In genomic region chr6:65542913-65543312, GRCm38 (mm10) we compare ENCODE assay signal across 28 mouse cellular contexts. TPM values are rescaled to one million over a fixed set of nuclear protein-coding genes. Genes with fewer than 3 reads are reported as not detected.
DNase-seq lines count a peak whose midpoint lies in the region; ATAC-seq and TF ChIP-seq lines count a peak whose summit lies in the region.
"Had no signal": no experiment of that assay in that cellular context is flagged by ENCODE, and none has a peak within 500 bp of the region (broad histone marks: within the 10 kb centered on the region; RNA-seq: fewer than 3 reads in every experiment).

No protein-coding gene starts in this region.

- no peaks in the 10 kb centered on the region for H3K27me3 ChIP-seq in forebrain, embryonic 13.5 days
- no peaks in the 10 kb centered on the region for H3K27me3 ChIP-seq in forebrain, embryonic 12.5 days
- H3K27me3 ChIP-seq in lung, embryonic 14.5 days (ENCODE audit: insufficient read depth, low read length) = no peaks in the 10 kb centered on the region
- H3K27me3 ChIP-seq in forebrain, embryonic 16.5 days (replicated peaks; ENCODE audit: control insufficient read depth, insufficient read depth, low read length) = no peaks in the 10 kb centered on the region
- H3K27me3 ChIP-seq in limb, embryonic 15.5 days = no peaks in the 10 kb centered on the region
- H3K27me3 ChIP-seq: liver, embryonic 12.5 days; stomach, embryonic 15.5 days had no signal

- no peaks in the 10 kb centered on the region for H3K36me3 ChIP-seq in forebrain, embryonic 13.5 days (ENCODE audit: poor library complexity, severe bottlenecking)
- H3K36me3 ChIP-seq in forebrain, embryonic 12.5 days (replicated peaks) = no peaks in the 10 kb centered on the region
- H3K36me3 ChIP-seq in lung, embryonic 14.5 days (ENCODE audit: insufficient read depth) = no peaks in the 10 kb centered on the region
- H3K36me3 ChIP-seq in forebrain, embryonic 16.5 days (ENCODE audit: control insufficient read depth, insufficient read depth) = no peaks in the 10 kb centered on the region
- H3K36me3 ChIP-seq in limb, embryonic 15.5 days = no peaks in the 10 kb centered on the region
- H3K36me3 ChIP-seq: hindbrain, embryonic 10.5 days; liver, embryonic 12.5 days; midbrain, embryonic 10.5 days; stomach, embryonic 15.5 days had no signal

- TF ChIP-seq CTCF in lung, embryonic 14.5 days (IDR thresholded peaks at IDR 0.05; ENCODE audit: low read depth) = no peak
- no peak for TF ChIP-seq CTCF in lung, adult 2 months (IDR thresholded peaks at IDR 0.05; ENCODE audit: insufficient read depth, low read length)

- no peak overlapping the region for H3K4me2 ChIP-seq in forebrain, embryonic 13.5 days
- H3K4me2 ChIP-seq in forebrain, embryonic 12.5 days = no peak overlapping the region
- H3K4me2 ChIP-seq in lung, embryonic 14.5 days = no peak overlapping the region
- H3K4me2 ChIP-seq in forebrain, embryonic 16.5 days (ENCODE audit: low read length) = no peak overlapping the region
- H3K4me2 ChIP-seq in limb, embryonic 15.5 days = no peak overlapping the region
- H3K4me2 ChIP-seq: heart, embryonic 11.5 days; liver, embryonic 12.5 days; stomach, embryonic 15.5 days had no signal

- WGBS in forebrain, embryonic 13.5 days = 30% methylated on average over 1 of the region's 1 CpGs
- WGBS in forebrain, embryonic 12.5 days = 20% methylated on average over 1 of the region's 1 CpGs
- WGBS in lung, embryonic 14.5 days = 22% methylated on average over 1 of the region's 1 CpGs
- 42% methylated on average over 1 of the region's 1 CpGs for WGBS in lung, adult 2 months
- 14% methylated on average over 1 of the region's 1 CpGs for WGBS in forebrain, embryonic 16.5 days
- WGBS in limb, embryonic 15.5 days = 13% methylated on average over 1 of the region's 1 CpGs

- H3K9ac ChIP-seq in forebrain, embryonic 13.5 days = no peak overlapping the region
- no peak overlapping the region for H3K9ac ChIP-seq in forebrain, embryonic 12.5 days
- H3K9ac ChIP-seq in lung, embryonic 14.5 days = no peak overlapping the region
- H3K9ac ChIP-seq in forebrain, embryonic 16.5 days (replicated peaks; ENCODE audit: low read depth, low read length) = no peak overlapping the region
- no peak overlapping the region for H3K9ac ChIP-seq in limb, embryonic 15.5 days
- H3K9ac ChIP-seq: liver, embryonic 12.5 days; stomach, embryonic 15.5 days had no signal

- no peak overlapping the region for H3K4me3 ChIP-seq in forebrain, embryonic 13.5 days
- no peak overlapping the region for H3K4me3 ChIP-seq in forebrain, embryonic 12.5 days (replicated peaks)
- H3K4me3 ChIP-seq in lung, embryonic 14.5 days (ENCODE audit: low read depth, low read length) = no peak overlapping the region
- H3K4me3 ChIP-seq in lung, adult 2 months (replicated peaks; ENCODE audit: extremely low read depth, low read depth, low read length) = no peak overlapping the region
- no peak overlapping the region for H3K4me3 ChIP-seq in forebrain, embryonic 16.5 days (replicated peaks; ENCODE audit: low read length)
- no peak overlapping the region for H3K4me3 ChIP-seq in limb, embryonic 15.5 days
- H3K4me3 ChIP-seq: hindbrain, embryonic 10.5 days; left cerebral cortex, adult 2 months; liver, embryonic 12.5 days; midbrain, embryonic 10.5 days; stomach, embryonic 15.5 days had no signal

- no peak overlapping the region for H3K27ac ChIP-seq in forebrain, embryonic 13.5 days
- no peak overlapping the region for H3K27ac ChIP-seq in forebrain, embryonic 12.5 days
- H3K27ac ChIP-seq in lung, embryonic 14.5 days (ENCODE audit: low read depth) = no peak overlapping the region
- H3K27ac ChIP-seq in forebrain, embryonic 16.5 days (ENCODE audit: low read length) = no peak overlapping the region
- no peak overlapping the region for H3K27ac ChIP-seq in limb, embryonic 15.5 days
- H3K27ac ChIP-seq: hindbrain, embryonic 10.5 days; liver, embryonic 12.5 days; midbrain, embryonic 10.5 days; stomach, embryonic 15.5 days had no signal

- peak; percentile 38; the same call in 1 of the 2 replicates for ATAC-seq in forebrain, embryonic 13.5 days
- no peak for ATAC-seq in forebrain, embryonic 12.5 days (ENCODE audit: low FRiP score)
- ATAC-seq in lung, embryonic 14.5 days (ENCODE audit: insufficient read depth) = peak; percentile 83
- peak; percentile 64 for ATAC-seq in forebrain, embryonic 16.5 days
- ATAC-seq in limb, embryonic 15.5 days (ENCODE audit: insufficient number of reproducible peaks, low FRiP score, low TSS enrichment, low read depth) = peak; percentile 67; the same call in 1 of the 2 replicates
- no peak for ATAC-seq in erythroid progenitor cell, adult 5-6 weeks (replicated peaks; ENCODE audit: low FRiP score, poor library complexity, severe bottlenecking)
- ATAC-seq: CD4-positive, CD25-positive, alpha-beta regulatory T cell, adult 4 months; hindbrain, embryonic 16.5 days; intestine, embryonic 16.5 days; liver, embryonic 12.5 days; lung, postnatal 0 days had no signal

- no peaks in the 10 kb centered on the region for H3K9me3 ChIP-seq in forebrain, embryonic 13.5 days (replicated peaks)
- H3K9me3 ChIP-seq in forebrain, embryonic 12.5 days = no peaks in the 10 kb centered on the region
- H3K9me3 ChIP-seq in lung, embryonic 14.5 days (ENCODE audit: low read depth, low read length) = no peaks in the 10 kb centered on the region
- no peaks in the 10 kb centered on the region for H3K9me3 ChIP-seq in forebrain, embryonic 16.5 days (ENCODE audit: control insufficient read depth, low read length)
- H3K9me3 ChIP-seq in limb, embryonic 15.5 days = no peaks in the 10 kb centered on the region
- H3K9me3 ChIP-seq: hindbrain, embryonic 10.5 days; liver, embryonic 12.5 days; midbrain, embryonic 10.5 days; stomach, embryonic 15.5 days had no signal

- TF ChIP-seq POLR2A in lung, adult 2 months (IDR thresholded peaks at IDR 0.05; ENCODE audit: borderline replicate concordance, extremely low read depth, low read depth, low read length) = no peak

- peak; percentile 79 for DNase-seq in lung, embryonic 14.5 days
- no peak for DNase-seq in lung, adult 2 months
- DNase-seq: adrenal gland, postnatal 14 days; cerebellum, adult 8-10 months; cerebellum, postnatal 36 days; heart, adult 11 months; heart, postnatal 10 days; thymus, adult 18-20 months; thymus, postnatal 36 days had no signal

- H3K4me1 ChIP-seq in forebrain, embryonic 13.5 days = no peaks in the 10 kb centered on the region
- peaks cover 4% of the 10 kb centered on the region; the same call in 1 of the 2 replicates for H3K4me1 ChIP-seq in forebrain, embryonic 12.5 days
- H3K4me1 ChIP-seq in lung, embryonic 14.5 days (ENCODE audit: insufficient read depth) = peaks cover 2% of the 10 kb centered on the region; the same call in 1 of the 2 replicates
- no peaks in the 10 kb centered on the region for H3K4me1 ChIP-seq in lung, adult 2 months (ENCODE audit: control insufficient read depth, insufficient read depth, low read length)
- H3K4me1 ChIP-seq in forebrain, embryonic 16.5 days (replicated peaks; ENCODE audit: control insufficient read depth, insufficient read depth, low read length) = no peaks in the 10 kb centered on the region
- 0 out of 2 replicates have a peak, but pooled peaks cover 3% of the 10 kb centered on the region for H3K4me1 ChIP-seq in limb, embryonic 15.5 days
- H3K4me1 ChIP-seq: liver, embryonic 12.5 days; stomach, embryonic 15.5 days had no signal

RNA-seq across cellular contexts. Expression of gene Tnip3, which starts 17.8 kb away (rescaled TPM):
- polyA plus RNA-seq in forebrain, embryonic 13.5 days (2015; fragmentation: Nextera tagmentation; extraction: Ambion mirVana) = not detected in 2 replicates
- polyA plus RNA-seq in forebrain, embryonic 12.5 days (2016; fragmentation: Nextera tagmentation; extraction: Ambion mirVana) = not detected in 2 replicates
- polyA plus RNA-seq in lung, embryonic 14.5 days (2014; fragmentation: Nextera tagmentation; extraction: Ambion mirVana) = 1.0 and 1.1 TPM in 2 replicates
- polyA plus RNA-seq in lung, adult 2 months (2012; rRNA removed) = 0.42 and 0.79 TPM in 2 replicates
- polyA plus RNA-seq in forebrain, embryonic 16.5 days (2015; fragmentation: Nextera tagmentation; extraction: Ambion mirVana) = not detected in 2 replicates
- polyA plus RNA-seq in limb, embryonic 15.5 days (2015; fragmentation: Nextera tagmentation; extraction: Ambion mirVana) = 0.06 TPM in 1 of 2 replicates, not detected in the other
- total RNA-seq in erythroid progenitor cell, adult 5-6 weeks (2015; ENCODE audit: low replicate concordance) = not detected in 2 replicates
- total RNA-seq in erythroid progenitor cell, adult 5-6 weeks (2017; ENCODE audit: low replicate concordance) = 0.30 TPM in 1 of 2 replicates, not detected in the other
- total RNA-seq: gastrocnemius, adult 8-10 months; layer of hippocampus, postnatal 10 days; left cerebral cortex, adult 2 months; midbrain, postnatal 0 days had no signal
- polyA plus RNA-seq: hindbrain, embryonic 10.5 days; hindbrain, embryonic 16.5 days; kidney, embryonic 14.5 days; midbrain, embryonic 10.5 days; midbrain, postnatal 0 days had no signal

Comparison
In these comparisons a context has a peak if more than half of its experiments do, and no peak if none do; other contexts are left out.
1. ATAC-seq: peak in forebrain, embryonic 13.5 days (single experiment), lung, embryonic 14.5 days (single experiment), forebrain, embryonic 16.5 days (single experiment) and limb, embryonic 15.5 days (single experiment); none in forebrain, embryonic 12.5 days (single experiment) and erythroid progenitor cell, adult 5-6 weeks (single experiment).